Mouse (Mus musculus) spleen, postnatal 14 days (tissue): ENCODE measurements around the gene Tfap2e.

ENCODE experiments used
- DNase-seq, 2 experiments: peaks; one replicate each; pipeline ENCODE4 v3.0.0; 2021 to 2022; ENCODE audit warnings: low spot score in 2 of 2

Tfap2e gene

GRCm38 (mm10) chr4:126706630-126707438 lies 29.2 kb downstream of the Tfap2e start:
- DNase-seq: no peak

GRCm38 (mm10) chr4:126696908-126697307 lies 39.1 kb downstream of the Tfap2e start:
- no peak for DNase-seq

GRCm38 (mm10) chr4:126693021-126693420 lies 43.0 kb downstream of the Tfap2e start:
- DNase-seq: no peak

GRCm38 (mm10) chr4:126689457-126689856 lies 46.6 kb downstream of the Tfap2e start:
- no peak for DNase-seq

- no peak for DNase-seq
Measured at GRCm38 (mm10) chr4:126683084-126683483, 53.0 kb downstream of the Tfap2e start.

- no peak for DNase-seq
Measured at GRCm38 (mm10) chr4:126682298-126682697, 53.7 kb downstream of the Tfap2e start.

- DNase-seq: peak; percentile 95 to 99
Measured at GRCm38 (mm10) chr4:126677054-126678003, 58.7 kb downstream of the Tfap2e start, which contains the start of gene Psmb2. TSS of gene Psmb2 (plus strand) at chr4:126677630.

- DNase-seq: no peak
Measured at GRCm38 (mm10) chr4:126667075-126667474, 69.0 kb downstream of the Tfap2e start.
